Mouse (Mus musculus) heart, adult 2 months (tissue): ENCODE data around the gene Bud13. TPM values are rescaled to one million over a fixed set of nuclear protein-coding genes. Genes with fewer than 3 reads are reported as not detected.
A peak's percentile ranks its signal among the peaks of the same experiment; 100 is the strongest.

ENCODE experiments used
- DNase-seq, 2 experiments: peaks; one replicate each; pipeline ENCODE4 v3.0.0; 2021
- H3K27ac ChIP-seq: fragments of 200-600 bp; 2 replicates; pipeline ENCODE4 v1.8.1; 2022
- H3K27me3 ChIP-seq: fragments of 200-500 bp; 2 replicates; pipeline ENCODE4 v1.6.1; 2012; ENCODE audit warnings: mild to moderate bottlenecking, low read length, inconsistent platforms, mixed read lengths; ENCODE audit not compliant: control insufficient read depth, insufficient read depth
- H3K36me3 ChIP-seq: fragments of 200-500 bp; 2 replicates; pipeline ENCODE4 v1.6.1; 2012; ENCODE audit warnings: low read length, inconsistent platforms; ENCODE audit not compliant: control insufficient read depth, insufficient read depth
- H3K4me1 ChIP-seq: fragments of 200-500 bp; 2 replicates; pipeline ENCODE4 v1.6.1; 2011; ENCODE audit warnings: low read length; ENCODE audit not compliant: control insufficient read depth, insufficient read depth
- H3K4me3 ChIP-seq: fragments of 200-600 bp; 2 replicates; pipeline ENCODE4 v1.8.1; 2022
- H3K79me2 ChIP-seq: fragments of 200-500 bp; replicated peaks from 2 replicates; pipeline ENCODE4 v1.6.1; 2012; ENCODE audit warnings: mild to moderate bottlenecking, inconsistent platforms, low read length, moderate library complexity, mixed read lengths; ENCODE audit not compliant: control insufficient read depth, insufficient read depth
- H3K9ac ChIP-seq: fragments of 200-500 bp; 2 replicates; pipeline ENCODE4 v1.6.1; 2012; ENCODE audit warnings: low read depth, mild to moderate bottlenecking, control low read depth, inconsistent platforms, low read length, mixed read lengths
- CTCF ChIP-seq: fragments of 200-600 bp; IDR thresholded peaks from 2 replicates; pipeline ENCODE4 v1.8.1; 2022; ENCODE audit warnings: antibody characterized with exemption, mild to moderate bottlenecking, moderate library complexity
- EP300 ChIP-seq: fragments of 200-500 bp; IDR thresholded peaks from 2 replicates; pipeline ENCODE4 v1.6.1; 2011; ENCODE audit warnings: low read depth, low read length, control low read depth; ENCODE audit not compliant: insufficient read depth
- POLR2A ChIP-seq: fragments of 200-500 bp; IDR thresholded peaks from 2 replicates; pipeline ENCODE4 v1.6.1; 2011; ENCODE audit warnings: mild to moderate bottlenecking, low read depth, low read length, control low read depth; ENCODE audit not compliant: insufficient read depth
- WGBS: fragments of 180-500 bp; shearing (Covaris S2); methylation state at CpG from one replicate; pipeline ENCODE4 v1.1.7; 2018; 5-methylcytosine and 5-hydroxymethylcytosine counted together
- intact Hi-C: fragments of 180-260 bp; cut with DNase I; formaldehyde crosslinking; loops from one replicate; pipeline ENCODE4 v1.15.1; 2025
- polyA plus RNA-seq: library from polyadenylated mRNA; depleted of rRNA; stranded (reverse); fragments of >200 nt; gene quantifications from 2 replicates; pipeline ENCODE4 v1.2.3, GENCODE M21; 2012
- total RNA-seq, 2 experiments: library from RNA; stranded (reverse); gene quantifications; 2 replicates each; pipeline ENCODE4 v1.2.3; 2021

Bud13 gene
- total and polyA plus RNA-seq, 3 experiments: 5.6 to 7.4 (median 7.1) TPM

DNA sequence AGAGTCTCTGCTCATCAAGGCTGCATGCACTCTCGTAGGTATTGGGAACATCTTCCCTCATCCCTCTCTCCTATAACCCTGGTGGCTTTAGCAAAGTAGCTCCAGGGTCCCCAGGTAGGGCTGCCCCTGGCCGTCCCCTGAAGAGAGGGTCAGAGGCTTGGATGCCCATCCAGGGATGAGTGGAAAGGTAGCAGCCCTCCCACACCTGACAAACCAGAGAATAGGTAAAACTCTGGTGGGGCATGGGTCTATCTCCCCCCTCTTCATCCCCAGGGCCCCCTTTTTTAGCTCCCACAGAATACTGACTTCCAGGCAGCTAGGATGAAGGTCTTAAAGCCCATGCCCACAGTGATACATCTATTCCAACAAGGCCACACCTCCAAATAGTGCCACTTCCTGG, 37.7 kb downstream of the Bud13 start:
- intact Hi-C loops: no loop called here
- H3K27me3 ChIP-seq: no peaks in the 10 kb centered on the region
- DNase-seq: no peak
- TF ChIP-seq CTCF: no peak
- H3K27ac ChIP-seq: no peak overlapping the region
- no peak overlapping the region for H3K4me3 ChIP-seq
- H3K36me3 ChIP-seq: no peaks in the 10 kb centered on the region
- no peak overlapping the region for H3K9ac ChIP-seq
- WGBS: 69% methylated on average over 2 of the region's 2 CpGs
- no peaks in the 10 kb centered on the region for H3K79me2 ChIP-seq
- H3K4me1 ChIP-seq: no peaks in the 10 kb centered on the region

- Histone ChIP-seq H3K36me3 (no peaks in the 10 kb centered on the region), H3K4me3 (no peak overlapping the region), H3K27me3 (no peaks in the 10 kb centered on the region; the same call in 1 of the 2 replicates), H3K9ac (no peak overlapping the region), H3K79me2 (no peaks in the 10 kb centered on the region), H3K4me1 (no peaks in the 10 kb centered on the region), H3K27ac (no peak overlapping the region)
- intact Hi-C loops: no loop called here
- TF ChIP-seq POLR2A: no peak
- DNase-seq: no peak
- WGBS: 91% methylated on average over 11 of the region's 11 CpGs
These were observed 44.0 kb downstream of the Bud13 start for GRCm38 (mm10) chr9:46326694-46327405.

GRCm38 (mm10) chr9:46327706-46328571, 45.1 kb downstream of the Bud13 start:
- Histone ChIP-seq H3K27ac (no peak overlapping the region), H3K9ac (no peak overlapping the region), H3K27me3 (no peaks in the 10 kb centered on the region; the same call in 1 of the 2 replicates), H3K36me3 (no peaks in the 10 kb centered on the region), H3K4me3 (no peak overlapping the region), H3K4me1 (no peaks in the 10 kb centered on the region), H3K79me2 (no peaks in the 10 kb centered on the region)
- TF ChIP-seq CTCF: peak; percentile 26
- no peak for TF ChIP-seq EP300
- no peak for TF ChIP-seq POLR2A
- 79% methylated on average over 25 of the region's 25 CpGs for WGBS
- no peak for DNase-seq
- intact Hi-C loops: no loop called here

- TF ChIP-seq POLR2A (no peak), CTCF (no peak), EP300 (no peak)
- 13% methylated on average over 30 of the region's 30 CpGs for WGBS
- Histone ChIP-seq H3K9ac (peak overlapping the region; percentile 14), H3K36me3 (no peaks in the 10 kb centered on the region), H3K4me3 (peak overlapping the region; percentile 51), H3K27ac (peak overlapping the region; percentile 27), H3K27me3 (no peaks in the 10 kb centered on the region; the same call in 1 of the 2 replicates), H3K79me2 (no peaks in the 10 kb centered on the region), H3K4me1 (no peaks in the 10 kb centered on the region)
- DNase-seq: peak; percentile 9 to 33
- intact Hi-C loops: no loop called here
These were observed 45.9 kb downstream of the Bud13 start for GRCm38 (mm10) chr9:46328572-46329249.

- WGBS: 6% methylated on average over 19 of the region's 19 CpGs
- Histone ChIP-seq H3K79me2 (no peaks in the 10 kb centered on the region), H3K4me3 (peak overlapping the region; percentile 51), H3K9ac (peak overlapping the region; percentile 26), H3K27me3 (no peaks in the 10 kb centered on the region; the same call in 1 of the 2 replicates), H3K27ac (peak overlapping the region; percentile 27), H3K4me1 (no peaks in the 10 kb centered on the region), H3K36me3 (no peaks in the 10 kb centered on the region)
- TF ChIP-seq CTCF: no peak
- no peak for TF ChIP-seq EP300
- 0 out of 2 replicates have a peak, but pooled peaks have one; percentile 16 for TF ChIP-seq POLR2A
- intact Hi-C loops: no loop called here
- DNase-seq: peak; percentile 27 to 29
These were observed 46.4 kb downstream of the Bud13 start for GRCm38 (mm10) chr9:46329250-46329648.
